Mouse (Mus musculus): ENCODE results near the gene Rapgef2.
"Not testable (repeated sequence)": the region's sequence is repeated elsewhere in the genome, so short reads cannot be mapped to it uniquely, and the experiment has no call there.

The Rapgef2 gene

GRCm38 (mm10) chr3:79233478-79234415 is 52.6 kb downstream of the Rapgef2 start:
- no peak for DNase-seq (ENCODE audit: low spot score)

GRCm38 (mm10) chr3:79230718-79231117 is 55.6 kb downstream of the Rapgef2 start:
- no peak for DNase-seq (ENCODE audit: low spot score)

- DNase-seq (ENCODE audit: low spot score): no peak
Measured at GRCm38 (mm10) chr3:79229546-79229945, 56.8 kb downstream of the Rapgef2 start.

- DNase-seq (ENCODE audit: low spot score): no peak
Measured at GRCm38 (mm10) chr3:79228304-79228703, 58.0 kb downstream of the Rapgef2 start.

GRCm38 (mm10) chr3:79227356-79228088 is 58.8 kb downstream of the Rapgef2 start:
- DNase-seq (ENCODE audit: low spot score): no peak

GRCm38 (mm10) chr3:79226807-79227206 is 59.5 kb downstream of the Rapgef2 start:
- DNase-seq (ENCODE audit: low spot score): not testable (repeated sequence)

GRCm38 (mm10) chr3:79225888-79226287 is 60.4 kb downstream of the Rapgef2 start:
- DNase-seq (ENCODE audit: low spot score): no peak

- DNase-seq (ENCODE audit: low spot score): no peak
Measured at GRCm38 (mm10) chr3:79224352-79224751, 62.0 kb downstream of the Rapgef2 start.

GRCm38 (mm10) chr3:79223281-79223680 is 63.0 kb downstream of the Rapgef2 start:
- DNase-seq (ENCODE audit: low spot score): no peak

GRCm38 (mm10) chr3:79222192-79222960 is 63.9 kb downstream of the Rapgef2 start:
- no peak for DNase-seq (ENCODE audit: low spot score)

GRCm38 (mm10) chr3:79221296-79222191 is 64.8 kb downstream of the Rapgef2 start:
- peak; percentile 36 for DNase-seq (ENCODE audit: low spot score)

GRCm38 (mm10) chr3:79219144-79219930 is 67.0 kb downstream of the Rapgef2 start:
- no peak for DNase-seq (ENCODE audit: low spot score)

GRCm38 (mm10) chr3:79218566-79219051 is 67.7 kb downstream of the Rapgef2 start:
- DNase-seq (ENCODE audit: low spot score): no peak

DNA sequence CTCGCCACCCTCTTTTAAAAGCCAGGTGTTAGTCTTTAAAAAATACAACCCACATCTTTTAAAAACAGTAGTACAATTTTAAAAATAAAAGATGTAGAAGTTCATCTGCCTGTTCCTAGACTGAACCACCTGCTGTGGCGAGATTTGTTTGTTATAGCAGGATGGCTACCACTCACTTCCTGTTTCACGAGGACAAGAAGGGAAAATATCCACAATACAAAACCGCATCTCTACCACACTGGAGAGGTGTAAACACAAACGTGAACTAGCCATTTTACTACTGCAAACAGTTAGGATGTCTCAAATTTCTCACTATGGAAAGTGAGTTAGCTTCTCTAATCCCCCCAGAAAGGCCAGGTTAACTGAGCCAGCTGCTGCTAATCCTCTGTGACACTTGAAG is 76.1 kb downstream of the Rapgef2 start:
- no peak for DNase-seq (ENCODE audit: low spot score)

DNA sequence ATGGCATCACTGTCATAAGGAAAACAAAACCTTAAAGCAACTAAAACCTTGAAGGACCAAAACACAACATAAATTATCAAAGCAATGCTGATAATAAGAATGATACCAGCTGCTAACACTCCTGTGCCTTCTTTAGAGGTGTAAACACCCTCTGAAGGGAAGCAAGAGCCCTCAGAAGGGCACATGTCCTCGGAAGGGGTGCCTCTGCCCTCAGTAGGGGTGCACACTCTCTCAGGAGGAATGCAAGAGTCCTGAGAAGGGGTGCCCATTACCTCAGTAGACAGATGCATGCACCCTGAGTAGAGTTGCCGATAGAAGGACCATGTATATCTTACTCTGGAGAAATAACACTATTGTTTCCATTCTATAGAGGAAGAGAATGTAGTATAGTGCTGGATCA is 79.1 kb downstream of the Rapgef2 start:
- DNase-seq (ENCODE audit: low spot score): no peak

GRCm38 (mm10) chr3:79206524-79206923 is 79.8 kb downstream of the Rapgef2 start:
- DNase-seq (ENCODE audit: low spot score): no peak

DNA sequence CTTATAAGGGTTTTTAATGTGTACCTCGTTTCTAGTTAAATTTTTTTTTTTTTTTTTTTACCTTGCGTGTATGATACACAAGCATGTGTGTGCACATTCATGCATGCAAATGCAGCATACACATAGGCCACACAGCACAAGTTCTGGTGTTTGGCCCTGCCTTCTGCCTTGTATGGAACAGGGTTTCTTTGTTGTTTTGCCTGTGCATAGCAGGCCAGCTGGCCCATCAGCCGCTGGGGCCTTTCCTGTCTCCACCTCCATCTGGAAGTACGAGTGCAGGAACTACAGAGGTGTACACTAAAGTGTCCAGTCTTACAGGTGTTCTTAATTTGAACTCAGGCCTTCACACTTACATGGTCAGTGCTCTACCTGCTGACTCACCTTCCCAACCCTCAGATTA is 80.3 kb downstream of the Rapgef2 start:
- DNase-seq (ENCODE audit: low spot score): no peak

- DNase-seq (ENCODE audit: low spot score): no peak
Measured at GRCm38 (mm10) chr3:79205112-79205511, 81.2 kb downstream of the Rapgef2 start.

DNA sequence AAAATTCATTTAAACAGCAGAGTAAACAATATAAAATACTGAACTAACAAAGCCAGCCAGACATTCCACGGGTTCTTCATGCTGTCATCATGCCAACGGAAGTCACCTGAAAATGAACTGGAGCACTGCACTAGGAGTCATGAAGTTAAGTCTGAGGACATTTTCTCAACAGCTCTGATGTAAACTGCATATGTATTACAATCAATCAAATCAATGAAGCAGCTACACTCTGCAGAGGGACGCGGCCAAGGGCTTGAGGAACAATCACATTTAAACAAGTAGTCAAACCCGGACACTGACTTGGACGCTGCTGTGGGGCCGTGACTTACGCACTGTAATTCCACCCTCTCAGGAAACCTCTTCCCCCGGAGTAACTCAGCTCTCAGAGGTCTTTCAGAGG is 82.1 kb downstream of the Rapgef2 start:
- DNase-seq (ENCODE audit: low spot score): no peak

DNA sequence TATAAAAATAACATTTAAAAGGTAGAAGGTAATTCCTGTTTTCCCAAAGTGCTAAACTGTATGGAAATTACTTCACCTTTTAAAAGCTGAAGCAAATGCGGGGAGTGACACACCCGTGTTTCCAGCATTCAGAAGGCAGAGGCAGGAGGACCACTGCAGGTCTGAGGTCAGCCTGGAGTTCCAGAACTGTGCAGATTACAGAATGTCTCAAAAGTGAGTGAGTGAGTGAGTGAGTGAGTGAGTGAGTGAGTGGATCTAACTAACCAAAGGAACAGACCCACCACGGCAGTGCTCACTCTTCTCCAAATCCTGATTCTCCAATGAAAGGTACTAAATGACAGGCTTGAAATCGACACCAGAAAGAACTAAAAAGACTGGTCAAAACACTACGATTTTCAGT is 82.5 kb downstream of the Rapgef2 start:
- DNase-seq (ENCODE audit: low spot score): no peak

Data from ovary, postnatal 36 days (tissue).